7 mouse cellular contexts compared by ENCODE assay signal in the genomic region with DNA sequence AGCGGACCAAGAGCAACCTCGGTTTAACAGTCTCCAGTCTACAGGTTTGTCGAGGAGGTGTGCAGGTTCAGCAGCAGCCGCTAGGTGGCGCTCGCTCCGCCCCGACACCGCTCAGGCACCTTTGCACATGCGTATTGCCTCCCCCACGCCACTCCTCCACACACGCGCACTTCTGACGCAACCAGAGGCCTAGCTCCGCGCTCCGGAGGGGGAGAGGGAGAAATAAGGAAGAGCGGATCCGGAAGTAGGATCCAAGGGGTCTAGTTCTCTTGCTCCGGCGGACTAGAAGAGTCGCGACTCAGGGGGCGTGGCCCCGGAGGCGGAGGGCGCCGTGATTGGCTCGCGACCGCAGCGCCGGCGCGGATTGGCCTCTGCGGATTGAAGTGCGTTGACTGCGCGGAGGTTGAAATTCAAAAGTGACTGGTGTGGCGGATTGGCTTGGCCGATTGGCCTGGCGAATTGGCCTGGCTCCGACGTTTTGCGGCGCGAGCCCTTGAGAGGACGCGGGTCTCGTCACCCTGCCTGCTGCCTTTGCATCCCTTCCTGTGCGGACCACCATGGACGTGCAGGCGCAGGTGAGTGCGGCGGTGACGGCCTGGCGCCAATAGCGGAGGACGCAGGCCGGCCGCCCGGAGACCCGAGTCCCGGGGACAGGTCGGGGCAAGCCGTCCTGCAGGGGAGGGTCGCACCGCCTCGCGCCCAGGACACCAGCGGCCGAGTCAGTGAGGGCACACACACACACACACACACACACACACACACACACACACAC. TPM values are rescaled to one million over a fixed set of nuclear protein-coding genes. Genes with fewer than 3 reads are reported as not detected.
DNase-seq lines count a peak whose midpoint lies in the region; ATAC-seq and TF ChIP-seq lines count a peak whose summit lies in the region.

A gene (plus strand): TSS at position 381 of the 772 bp plus-strand sequence.

- H3K9ac ChIP-seq in intestine, postnatal 0 days (ENCODE audit: low read depth, low read length): peak within 1 kb of the TSS; percentile 55
- peak within 1 kb of the TSS; percentile 77 for H3K9ac ChIP-seq in midbrain, embryonic 12.5 days (replicated peaks)

- peak; percentile 100 for TF ChIP-seq CTCF in intestine, postnatal 0 days (IDR thresholded peaks at IDR 0.05; ENCODE audit: low read depth)
- TF ChIP-seq CTCF in small intestine, adult 2 months (IDR thresholded peaks at IDR 0.05; ENCODE audit: extremely low read depth, insufficient read length, insufficient replicate concordance, low read depth, low read length): peak; percentile 99

- intact Hi-C loops in left cerebral cortex, postnatal 4 days (cut with DNase I): no loop called here

- H3K36me3 ChIP-seq in embryonic facial prominence, embryonic 10.5 days (replicated peaks): peaks cover 26% of the 10 kb centered on the region
- H3K36me3 ChIP-seq in intestine, postnatal 0 days (ENCODE audit: control insufficient read depth, insufficient read depth): no peaks in the 10 kb centered on the region
- H3K36me3 ChIP-seq in midbrain, embryonic 12.5 days: peaks cover 9% of the 10 kb centered on the region
- no peaks in the 10 kb centered on the region for H3K36me3 ChIP-seq in small intestine, adult 2 months (ENCODE audit: control insufficient read depth, insufficient read depth, low read length)

- no peaks in the 10 kb centered on the region for H3K9me3 ChIP-seq in embryonic facial prominence, embryonic 10.5 days
- no peaks in the 10 kb centered on the region for H3K9me3 ChIP-seq in intestine, postnatal 0 days (ENCODE audit: control insufficient read depth)
- H3K9me3 ChIP-seq in midbrain, embryonic 12.5 days: no peaks in the 10 kb centered on the region

- H3K4me2 ChIP-seq in intestine, postnatal 0 days (replicated peaks; ENCODE audit: low read depth): peak within 1 kb of the TSS; percentile 79
- peak within 1 kb of the TSS; percentile 68 for H3K4me2 ChIP-seq in midbrain, embryonic 12.5 days (replicated peaks)

- peak; percentile 34; the same call in 1 of the 2 replicates for TF ChIP-seq POLR2A in small intestine, adult 2 months (IDR thresholded peaks at IDR 0.05; ENCODE audit: low read depth, low read length)

- H3K4me3 ChIP-seq in embryonic facial prominence, embryonic 10.5 days: peak within 1 kb of the TSS; percentile 87
- peak within 1 kb of the TSS; percentile 71 for H3K4me3 ChIP-seq in intestine, postnatal 0 days (ENCODE audit: low read depth, low read length)
- peak within 1 kb of the TSS; percentile 79 for H3K4me3 ChIP-seq in midbrain, embryonic 12.5 days
- H3K4me3 ChIP-seq in small intestine, adult 2 months (ENCODE audit: low read depth, low read length): peak within 1 kb of the TSS; percentile 94

- peak; percentile 97 for ATAC-seq in intestine, postnatal 0 days
- peak; percentile 99 for ATAC-seq in midbrain, embryonic 12.5 days (ENCODE audit: low FRiP score, low read depth)

- H3K4me1 ChIP-seq in embryonic facial prominence, embryonic 10.5 days: peaks cover 12% of the 10 kb centered on the region
- no peaks in the 10 kb centered on the region for H3K4me1 ChIP-seq in intestine, postnatal 0 days (replicated peaks; ENCODE audit: control insufficient read depth, insufficient read depth, low read length)
- peaks cover 15% of the 10 kb centered on the region for H3K4me1 ChIP-seq in midbrain, embryonic 12.5 days
- H3K4me1 ChIP-seq in small intestine, adult 2 months (ENCODE audit: control insufficient read depth, insufficient read depth, insufficient read length, low read length): no peaks in the 10 kb centered on the region

- peak within 1 kb of the TSS; percentile 93 for H3K27ac ChIP-seq in embryonic facial prominence, embryonic 10.5 days (replicated peaks)
- no peak within 1 kb of the TSS for H3K27ac ChIP-seq in intestine, postnatal 0 days (ENCODE audit: low read depth, low read length)
- peak within 1 kb of the TSS; percentile 68; the same call in 1 of the 2 replicates for H3K27ac ChIP-seq in midbrain, embryonic 12.5 days (replicated peaks)
- no peak within 1 kb of the TSS; the same call in 1 of the 2 replicates for H3K27ac ChIP-seq in small intestine, adult 2 months (ENCODE audit: insufficient read depth, low read depth, low read length)

- DNase-seq in adrenal gland, postnatal 10 days: peak; percentile 99
- DNase-seq in embryonic facial prominence, embryonic 10.5 days (ENCODE audit: low spot score): peak; percentile 100
- peak; percentile 76 for DNase-seq in gonadal fat pad, adult 2 months (ENCODE audit: low read depth)
- DNase-seq in left cerebral cortex, postnatal 4 days: peak; percentile 100

- H3K27me3 ChIP-seq in embryonic facial prominence, embryonic 10.5 days (replicated peaks; ENCODE audit: low read depth, poor library complexity, severe bottlenecking): no peaks in the 10 kb centered on the region
- H3K27me3 ChIP-seq in intestine, postnatal 0 days (replicated peaks; ENCODE audit: control insufficient read depth, insufficient read depth, low read length): no peaks in the 10 kb centered on the region
- H3K27me3 ChIP-seq in midbrain, embryonic 12.5 days: peaks cover 4% of the 10 kb centered on the region; the same call in 1 of the 2 replicates
- H3K27me3 ChIP-seq in small intestine, adult 2 months (ENCODE audit: control insufficient read depth, insufficient read depth, low read length): no peaks in the 10 kb centered on the region

- under 1% methylated on average over 72 of the region's 72 CpGs for WGBS in embryonic facial prominence, embryonic 10.5 days
- under 1% methylated on average over 67 of the region's 72 CpGs for WGBS in intestine, postnatal 0 days
- whole genome bisulfite sequencing in midbrain, embryonic 12.5 days: under 1% methylated on average over 55 of the region's 72 CpGs
- WGBS in small intestine, adult 2 months: under 1% methylated on average over 69 of the region's 72 CpGs

RNA-seq across cellular contexts. Expression of the gene that starts here (rescaled TPM):
- total RNA-seq in adrenal gland, postnatal 10 days (2021): 1 to 10 TPM; 4.5 to 6.2 TPM
- polyA plus RNA-seq in embryonic facial prominence, embryonic 10.5 days (2016; fragmentation: Nextera tagmentation; extraction: Ambion mirVana): 11.6 and 12.1 TPM in 2 replicates
- polyA plus RNA-seq in gonadal fat pad, adult 2 months (2012; rRNA removed): 2.5 TPM in 2 replicates
- 0.94 and 1.4 TPM in 2 replicates for polyA plus RNA-seq in intestine, postnatal 0 days (2015; fragmentation: Nextera tagmentation; extraction: Ambion mirVana)
- 1 to 10 TPM; 4.8 to 6.0 TPM for total RNA-seq in left cerebral cortex, postnatal 4 days (2021)
- polyA plus RNA-seq in midbrain, embryonic 12.5 days (2016; fragmentation: Nextera tagmentation; extraction: Ambion mirVana): 6.3 and 9.1 TPM in 2 replicates
- polyA plus RNA-seq in small intestine, adult 2 months (2012; rRNA removed): 2.5 and 3.7 TPM in 2 replicates

Comparison
In these comparisons a context has a peak if more than half of its experiments do, and no peak if none do; other contexts are left out.
1. H3K27ac ChIP-seq: peak in embryonic facial prominence, embryonic 10.5 days (single experiment) and midbrain, embryonic 12.5 days (single experiment); none in intestine, postnatal 0 days (single experiment) and small intestine, adult 2 months (single experiment).
2. Peak in every context shown above with its lines, with median percentiles within 50 percentile points of each other: DNase-seq and H3K4me3 ChIP-seq.